Mouse (Mus musculus) kidney, embryonic 16.5 days (tissue): ENCODE data around the gene Rsph14. TPM values are rescaled to one million over a fixed set of nuclear protein-coding genes. Genes with fewer than 3 reads are reported as not detected.

Experiments used
- ATAC-seq: fragments of 200-750 bp; cut with Nextera tagmentation; 2 replicates; pipeline ENCODE4 v1.8.0; 2017; ENCODE audit warnings: moderate TSS enrichment; ENCODE audit not compliant: low FRiP score, low TSS enrichment
- H3K27ac ChIP-seq: fragments of 300-500 bp; sonication (generic); 2 replicates; pipeline ENCODE4 v1.5.1; 2014; ENCODE audit warnings: low read length
- H3K27me3 ChIP-seq: fragments of 300-500 bp; sonication (generic); 2 replicates; pipeline ENCODE4 v1.6.1; 2014; ENCODE audit warnings: low read length, control low read depth, mixed read lengths; ENCODE audit not compliant: insufficient read depth
- H3K36me3 ChIP-seq: fragments of 300-500 bp; sonication (generic); 2 replicates; pipeline ENCODE4 v1.6.1; 2014; ENCODE audit warnings: low read length, control low read depth, mixed read lengths; ENCODE audit not compliant: insufficient read depth
- H3K4me1 ChIP-seq: fragments of 300-500 bp; sonication (generic); 2 replicates; pipeline ENCODE4 v1.6.1; 2014; ENCODE audit warnings: low read length, control low read depth, mixed read lengths; ENCODE audit not compliant: insufficient read depth
- H3K4me2 ChIP-seq: fragments of 300-500 bp; sonication (generic); replicated peaks from 2 replicates; pipeline ENCODE4 v1.6.1; 2014; ENCODE audit warnings: low read depth, low read length
- H3K4me3 ChIP-seq: fragments of 300-500 bp; sonication (generic); 2 replicates; pipeline ENCODE4 v1.5.1; 2014; ENCODE audit warnings: mild to moderate bottlenecking, low read length
- H3K9ac ChIP-seq: fragments of 300-500 bp; sonication (generic); replicated peaks from 2 replicates; pipeline ENCODE4 v1.6.1; 2014; ENCODE audit warnings: low read length
- H3K9me3 ChIP-seq: fragments of 300-500 bp; sonication (generic); 2 replicates; pipeline ENCODE4 v1.6.1; 2016; ENCODE audit warnings: low read length, control low read depth
- whole genome bisulfite sequencing: fragments of 180-500 bp; shearing (Covaris S2); extraction: QIAGEN DNeasy Blood & Tissue Kit; methylation state at CpG from one replicate; pipeline ENCODE4 v1.1.7; 2014; 5-methylcytosine and 5-hydroxymethylcytosine counted together
- polyA plus RNA-seq: library from polyadenylated mRNA; unstranded; fragments of >200 nt; fragmentation: Nextera tagmentation; extraction: Ambion mirVana; gene quantifications from 2 replicates; pipeline ENCODE4 v1.2.1, GENCODE M21; 2015

Rsph14 gene
- not detected in 2 replicates for polyA plus RNA-seq

GRCm38 (mm10) chr10:75032395-75032794 lies at the start of gene Rsph14:
Rsph14 (minus strand) TSS chr10:75032586.
- no peak within 1 kb of the TSS for H3K4me2 ChIP-seq
- no peaks in the 10 kb centered on the region for H3K9me3 ChIP-seq
- no peaks in the 10 kb centered on the region for H3K27me3 ChIP-seq
- H3K9ac ChIP-seq, result no peak within 1 kb of the TSS
- ATAC-seq, result no peak
- no peak within 1 kb of the TSS for H3K27ac ChIP-seq
- H3K36me3 ChIP-seq, result no peaks in the 10 kb centered on the region
- H3K4me1 ChIP-seq, result peaks cover 12% of the 10 kb centered on the region
- no peak within 1 kb of the TSS for H3K4me3 ChIP-seq
- 14% methylated on average over 10 of the region's 10 CpGs for WGBS

GRCm38 (mm10) chr10:75078174-75079128 lies 46.1 kb upstream of the Rsph14 start:
- no peaks in the 10 kb centered on the region for H3K27me3 ChIP-seq
- H3K4me3 ChIP-seq, result no peak overlapping the region
- no peaks in the 10 kb centered on the region for H3K36me3 ChIP-seq
- no peak overlapping the region for H3K27ac ChIP-seq
- no peak overlapping the region for H3K9ac ChIP-seq
- H3K4me2 ChIP-seq, result no peak overlapping the region
- 53% methylated on average over 14 of the region's 14 CpGs for WGBS
- no peaks in the 10 kb centered on the region for H3K9me3 ChIP-seq
- ATAC-seq, result peak; percentile 73
- H3K4me1 ChIP-seq, result peaks cover 18% of the 10 kb centered on the region; the same call in 1 of the 2 replicates

GRCm38 (mm10) chr10:75075665-75076064 lies 43.3 kb upstream of the Rsph14 start:
- WGBS, result 63% methylated on average over 5 of the region's 5 CpGs
- Histone ChIP-seq H3K4me3 (no peak overlapping the region), H3K27me3 (no peaks in the 10 kb centered on the region), H3K4me1 (peaks cover 21% of the 10 kb centered on the region; the same call in 1 of the 2 replicates), H3K9me3 (no peaks in the 10 kb centered on the region), H3K27ac (no peak overlapping the region), H3K9ac (no peak overlapping the region), H3K36me3 (no peaks in the 10 kb centered on the region), H3K4me2 (no peak overlapping the region)
- no peak for ATAC-seq

GRCm38 (mm10) chr10:75070281-75070976 lies 38.0 kb upstream of the Rsph14 start:
- H3K9ac ChIP-seq, result no peak overlapping the region
- 46% methylated on average over 11 of the region's 11 CpGs for WGBS
- no peak overlapping the region for H3K27ac ChIP-seq
- no peaks in the 10 kb centered on the region for H3K9me3 ChIP-seq
- ATAC-seq, result no peak
- H3K4me3 ChIP-seq, result no peak overlapping the region
- no peaks in the 10 kb centered on the region for H3K27me3 ChIP-seq
- peaks cover 26% of the 10 kb centered on the region for H3K4me1 ChIP-seq
- no peak overlapping the region for H3K4me2 ChIP-seq
- H3K36me3 ChIP-seq, result 0 out of 2 replicates have a peak, but pooled peaks cover 3% of the 10 kb centered on the region

- peak overlapping the region; percentile 2; the same call in 1 of the 2 replicates for H3K4me3 ChIP-seq
- 0 out of 2 replicates have a peak, but pooled peaks have one; percentile 40 for ATAC-seq
- H3K4me2 ChIP-seq, result peak overlapping the region; percentile 15; the same call in 1 of the 2 replicates
- no peak overlapping the region for H3K27ac ChIP-seq
- WGBS, result 30% methylated on average over 12 of the region's 12 CpGs
- H3K9me3 ChIP-seq, result no peaks in the 10 kb centered on the region
- no peaks in the 10 kb centered on the region for H3K27me3 ChIP-seq
- H3K4me1 ChIP-seq, result peaks cover 34% of the 10 kb centered on the region
- no peak overlapping the region for H3K9ac ChIP-seq
- 0 out of 2 replicates have a peak, but pooled peaks cover 3% of the 10 kb centered on the region for H3K36me3 ChIP-seq
Observed at GRCm38 (mm10) chr10:75068624-75069328, 36.4 kb upstream of the Rsph14 start.

GRCm38 (mm10) chr10:75068086-75068485 lies 35.7 kb upstream of the Rsph14 start:
- Histone ChIP-seq H3K4me3 (no peak overlapping the region), H3K27ac (peak overlapping the region; percentile 45; the same call in 1 of the 2 replicates), H3K9ac (no peak overlapping the region), H3K4me1 (peaks cover 41% of the 10 kb centered on the region), H3K4me2 (no peak overlapping the region), H3K27me3 (no peaks in the 10 kb centered on the region), H3K9me3 (no peaks in the 10 kb centered on the region), H3K36me3 (0 out of 2 replicates have a peak, but pooled peaks cover 3% of the 10 kb centered on the region)
- 54% methylated on average over 2 of the region's 2 CpGs for WGBS
- ATAC-seq, result no peak

- Histone ChIP-seq H3K9me3 (no peaks in the 10 kb centered on the region), H3K9ac (no peak overlapping the region), H3K4me2 (no peak overlapping the region), H3K36me3 (0 out of 2 replicates have a peak, but pooled peaks cover 3% of the 10 kb centered on the region), H3K4me1 (peaks cover 47% of the 10 kb centered on the region), H3K4me3 (no peak overlapping the region), H3K27ac (no peak overlapping the region), H3K27me3 (no peaks in the 10 kb centered on the region)
- ATAC-seq, result no peak
Observed at GRCm38 (mm10) chr10:75067446-75067845, 35.1 kb upstream of the Rsph14 start.

GRCm38 (mm10) chr10:75065691-75066090 lies 33.3 kb upstream of the Rsph14 start:
- Histone ChIP-seq H3K27ac (no peak overlapping the region), H3K9me3 (no peaks in the 10 kb centered on the region), H3K27me3 (no peaks in the 10 kb centered on the region), H3K9ac (no peak overlapping the region), H3K4me1 (peaks cover 57% of the 10 kb centered on the region), H3K4me2 (no peak overlapping the region), H3K36me3 (0 out of 2 replicates have a peak, but pooled peaks cover 3% of the 10 kb centered on the region), H3K4me3 (no peak overlapping the region)
- ATAC-seq, result no peak
- WGBS, result 75% methylated on average over 6 of the region's 6 CpGs

- H3K4me2 ChIP-seq, result peak overlapping the region; percentile 92
- 50% methylated on average over 12 of the region's 12 CpGs for WGBS
- no peaks in the 10 kb centered on the region for H3K27me3 ChIP-seq
- H3K9ac ChIP-seq, result no peak overlapping the region
- ATAC-seq, result no peak
- peak overlapping the region; percentile 88; the same call in 1 of the 2 replicates for H3K4me3 ChIP-seq
- H3K36me3 ChIP-seq, result 0 out of 2 replicates have a peak, but pooled peaks cover 3% of the 10 kb centered on the region
- no peaks in the 10 kb centered on the region for H3K9me3 ChIP-seq
- H3K27ac ChIP-seq, result no peak overlapping the region
- H3K4me1 ChIP-seq, result peaks cover 49% of the 10 kb centered on the region
Observed at GRCm38 (mm10) chr10:75063301-75063965, 31.0 kb upstream of the Rsph14 start.
